Mouse (Mus musculus) CH12.LX (cell line): ENCODE measurements around the gene Loxl3.

Experiments used
- CHD2 ChIP-seq: IDR thresholded peaks from 2 replicates; pipeline ENCODE4 v1.6.1; 2011; ENCODE audit warnings: low read length, improper control_type of control experiment
- CTCF ChIP-seq, 2 experiments: IDR thresholded peaks in 1 of 2; conservative IDR thresholded peaks in 1 of 2; 2 replicates each; pipeline ENCODE4 v1.5.1; 2011 to 2012; ENCODE audit warnings: low read depth in 2 of 2, low read length in 2 of 2, improper control_type of control experiment in 1 of 2, inconsistent platforms in 1 of 2, mild to moderate bottlenecking in 1 of 2, moderate library complexity in 1 of 2
- EP300 ChIP-seq: IDR thresholded peaks from 2 replicates; pipeline ENCODE4 v1.6.1; 2011; ENCODE audit warnings: low read length, improper control_type of control experiment
- MAFK ChIP-seq: IDR thresholded peaks from 2 replicates; pipeline ENCODE4 v1.6.1; 2011; ENCODE audit warnings: low read length, improper control_type of control experiment; ENCODE audit not compliant: insufficient replicate concordance
- USF1 ChIP-seq: IDR thresholded peaks from 2 replicates; pipeline ENCODE4 v1.6.1; 2014; ENCODE audit warnings: low read depth, mild to moderate bottlenecking, inconsistent platforms, low read length, improper control_type of control experiment

DNA sequence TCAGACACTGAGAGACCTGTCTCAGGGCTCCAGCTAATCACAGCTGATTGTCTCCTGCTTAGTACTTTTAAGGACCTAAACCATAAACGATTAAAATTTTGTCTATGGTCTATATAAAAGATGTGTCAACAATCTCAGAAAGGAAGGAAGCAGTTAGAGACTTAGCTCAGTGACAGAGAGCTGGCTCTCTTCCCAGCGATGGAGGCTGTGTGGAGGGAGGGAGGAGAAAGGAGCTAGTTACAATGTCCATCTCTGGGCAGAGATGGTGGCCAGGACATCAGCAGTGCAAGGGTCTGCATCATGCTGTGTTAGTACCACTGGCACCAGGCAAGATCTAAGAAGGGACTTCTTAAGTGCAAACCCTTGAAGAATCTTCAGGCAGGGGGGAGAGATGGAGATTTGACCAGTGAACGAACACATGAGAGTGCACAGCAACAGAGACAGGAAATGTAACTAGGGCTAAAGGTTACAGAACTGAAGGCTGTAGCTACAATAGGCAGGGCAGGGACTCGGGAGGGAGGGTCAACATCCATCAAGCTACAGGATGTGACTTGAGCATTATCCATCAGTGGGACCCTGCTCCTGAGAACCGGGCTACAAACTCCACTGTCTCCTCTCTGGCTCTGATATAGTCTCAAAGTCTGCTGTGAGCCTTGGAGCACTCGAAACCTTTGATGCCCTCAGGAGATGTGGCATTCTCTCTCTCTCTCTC lies 58.6 kb downstream of the Loxl3 start:
- no peak for TF ChIP-seq CHD2
- no peak for TF ChIP-seq USF1
- no peak for TF ChIP-seq EP300
- TF ChIP-seq MAFK = no peak
- no peak for TF ChIP-seq CTCF (conservative IDR thresholded peaks at IDR 0.05 in 1 of 2, IDR thresholded peaks at IDR 0.05 in 1 of 2; ENCODE audit: low read depth in 2 of 2, low read length in 2 of 2)
